Mouse (Mus musculus) adipocyte (in vitro differentiated cells): ENCODE measurements around the gene Gm21409.
"Not testable (repeated sequence)": the region's sequence is repeated elsewhere in the genome, so short reads cannot be mapped to it uniquely, and the experiment has no call there.

Experiments
- DNase-seq: peaks from one replicate; pipeline ENCODE4 v3.0.0-alpha.2; 2016; ENCODE audit warnings: low spot score

Gm21409 gene

GRCm38 (mm10) chrY:84746385-84746784 is at the start of gene Gm21409:
TSS of gene Gm21409 (plus strand) at chrY:84746685.
- DNase-seq = not testable (repeated sequence)
